Mouse (Mus musculus): Measurements from ENCODE around the gene Vamp1. TPM values are rescaled to one million over a fixed set of nuclear protein-coding genes. Genes with fewer than 3 reads are reported as not detected.

The Vamp1 gene
- 19.1 and 19.8 TPM in 2 replicates for polyA plus RNA-seq (2012; rRNA removed)

- Histone ChIP-seq H3K27me3 (replicated peaks; ENCODE audit: control insufficient read depth, insufficient read depth, low read length) (no peaks in the 10 kb centered on the region), H3K27ac (ENCODE audit: insufficient read depth, low read depth, low read length) (peak within 1 kb of the TSS; percentile 24), H3K4me1 (ENCODE audit: control insufficient read depth, insufficient read depth, low read length) (peaks cover 3% of the 10 kb centered on the region; the same call in 1 of the 2 replicates), H3K4me3 (ENCODE audit: insufficient read depth, low read depth, low read length) (peak within 1 kb of the TSS; percentile 53), H3K36me3 (ENCODE audit: control insufficient read depth, insufficient read depth, low read length) (no peaks in the 10 kb centered on the region; the same call in 1 of the 2 replicates)
- WGBS = under 1% methylated on average over 48 of the region's 48 CpGs
- no peak for TF ChIP-seq CTCF (conservative IDR thresholded peaks at IDR 0.05; ENCODE audit: insufficient read depth, insufficient read length, low read depth, low read length)
- peak; percentile 99 for TF ChIP-seq POLR2A (IDR thresholded peaks at IDR 0.05; ENCODE audit: low read depth, low read length)
- DNase-seq = peak; percentile 99
These were observed at the start of gene Vamp1 for GRCm38 (mm10) chr6:125215148-125215954. TSS of gene Vamp1 (plus strand) at chr6:125215551.

- peak within 1 kb of the TSS; percentile 87 for H3K27ac ChIP-seq (ENCODE audit: insufficient read depth, low read depth, low read length)
- peak within 1 kb of the TSS; percentile 86 for H3K4me3 ChIP-seq (ENCODE audit: insufficient read depth, low read depth, low read length)
- no peaks in the 10 kb centered on the region for H3K27me3 ChIP-seq (replicated peaks; ENCODE audit: control insufficient read depth, insufficient read depth, low read length)
- under 1% methylated on average over 18 of the region's 18 CpGs for WGBS
- H3K4me1 ChIP-seq (ENCODE audit: control insufficient read depth, insufficient read depth, low read length) = peaks cover 9% of the 10 kb centered on the region; the same call in 1 of the 2 replicates
- H3K36me3 ChIP-seq (ENCODE audit: control insufficient read depth, insufficient read depth, low read length) = peaks cover 5% of the 10 kb centered on the region
- TF ChIP-seq CTCF (conservative IDR thresholded peaks at IDR 0.05; ENCODE audit: insufficient read depth, insufficient read length, low read depth, low read length) (no peak), POLR2A (IDR thresholded peaks at IDR 0.05; ENCODE audit: low read depth, low read length) (no peak)
- peak; percentile 94 for DNase-seq
These were observed 49.1 kb upstream of the Vamp1 start, which contains the start of gene Gapdh for GRCm38 (mm10) chr6:125166051-125166751. TSS of gene Gapdh (minus strand) at chr6:125166467.

- H3K27me3 ChIP-seq (replicated peaks; ENCODE audit: control insufficient read depth, insufficient read depth, low read length) = no peaks in the 10 kb centered on the region
- TF ChIP-seq CTCF (conservative IDR thresholded peaks at IDR 0.05; ENCODE audit: insufficient read depth, insufficient read length, low read depth, low read length) = no peak
- TF ChIP-seq POLR2A (IDR thresholded peaks at IDR 0.05; ENCODE audit: low read depth, low read length) = no peak
- H3K27ac ChIP-seq (ENCODE audit: insufficient read depth, low read depth, low read length) = peak overlapping the region; percentile 87
- 36% methylated on average over 10 of the region's 10 CpGs for WGBS
- H3K4me3 ChIP-seq (ENCODE audit: insufficient read depth, low read depth, low read length) = peak overlapping the region; percentile 66
- DNase-seq = peak; percentile 38
- H3K36me3 ChIP-seq (ENCODE audit: control insufficient read depth, insufficient read depth, low read length) = peaks cover 5% of the 10 kb centered on the region
- peaks cover 9% of the 10 kb centered on the region; the same call in 1 of the 2 replicates for H3K4me1 ChIP-seq (ENCODE audit: control insufficient read depth, insufficient read depth, low read length)
These were observed 48.3 kb upstream of the Vamp1 start for GRCm38 (mm10) chr6:125166861-125167650.

DNA sequence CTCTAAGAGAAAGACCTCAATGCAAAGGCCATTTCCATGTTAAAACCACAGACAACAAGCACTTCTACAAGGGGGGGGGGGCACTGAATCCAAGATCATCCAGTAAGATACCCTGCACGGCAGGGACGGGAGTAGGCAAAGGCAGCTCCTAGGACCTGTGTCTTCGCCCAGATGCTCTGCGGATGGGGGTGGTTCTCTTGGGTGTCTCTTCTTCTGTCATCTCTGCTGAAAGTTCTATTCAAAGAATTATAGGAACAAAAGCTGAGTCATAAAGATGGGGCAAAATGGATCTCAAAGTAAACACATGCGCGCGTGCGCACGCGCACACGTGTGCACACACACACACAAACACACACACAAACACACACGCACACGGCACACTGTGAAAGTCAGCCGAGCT, 47.3 kb upstream of the Vamp1 start:
- Histone ChIP-seq H3K4me3 (ENCODE audit: insufficient read depth, low read depth, low read length) (no peak overlapping the region), H3K27ac (ENCODE audit: insufficient read depth, low read depth, low read length) (no peak overlapping the region), H3K36me3 (ENCODE audit: control insufficient read depth, insufficient read depth, low read length) (peaks cover 4% of the 10 kb centered on the region), H3K4me1 (ENCODE audit: control insufficient read depth, insufficient read depth, low read length) (peaks cover 9% of the 10 kb centered on the region; the same call in 1 of the 2 replicates), H3K27me3 (replicated peaks; ENCODE audit: control insufficient read depth, insufficient read depth, low read length) (no peaks in the 10 kb centered on the region)
- DNase-seq = no peak
- TF ChIP-seq POLR2A (IDR thresholded peaks at IDR 0.05; ENCODE audit: low read depth, low read length) (no peak), CTCF (conservative IDR thresholded peaks at IDR 0.05; ENCODE audit: insufficient read depth, insufficient read length, low read depth, low read length) (no peak)
- WGBS = 94% methylated on average over 14 of the region's 14 CpGs

DNA sequence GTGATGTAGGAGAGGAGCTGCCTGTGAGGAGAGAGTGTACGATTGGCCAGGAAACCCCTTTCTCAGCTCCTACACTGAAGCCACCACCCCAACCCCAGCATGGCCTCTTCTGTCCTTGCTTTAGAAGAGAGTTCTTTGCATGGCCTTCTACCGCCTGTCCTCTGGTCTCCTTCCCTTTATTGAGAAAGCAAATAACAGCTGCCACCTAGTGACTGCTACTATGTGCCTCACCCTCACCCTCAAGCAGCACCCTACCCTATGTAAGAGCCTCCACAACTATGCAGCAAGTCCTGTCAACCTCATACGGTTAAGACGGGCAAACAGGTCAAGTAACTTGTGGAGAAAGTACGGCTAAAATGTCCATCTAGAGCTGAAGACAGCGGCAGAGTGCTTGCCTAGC, 45.2 kb upstream of the Vamp1 start:
- Histone ChIP-seq H3K4me1 (ENCODE audit: control insufficient read depth, insufficient read depth, low read length) (peaks cover 9% of the 10 kb centered on the region; the same call in 1 of the 2 replicates), H3K27me3 (replicated peaks; ENCODE audit: control insufficient read depth, insufficient read depth, low read length) (no peaks in the 10 kb centered on the region), H3K36me3 (ENCODE audit: control insufficient read depth, insufficient read depth, low read length) (no peaks in the 10 kb centered on the region), H3K4me3 (ENCODE audit: insufficient read depth, low read depth, low read length) (no peak overlapping the region), H3K27ac (ENCODE audit: insufficient read depth, low read depth, low read length) (no peak overlapping the region)
- TF ChIP-seq POLR2A (IDR thresholded peaks at IDR 0.05; ENCODE audit: low read depth, low read length) (no peak), CTCF (conservative IDR thresholded peaks at IDR 0.05; ENCODE audit: insufficient read depth, insufficient read length, low read depth, low read length) (peak; percentile 51)
- 73% methylated on average over 6 of the region's 6 CpGs for WGBS
- DNase-seq = peak; percentile 34

DNA sequence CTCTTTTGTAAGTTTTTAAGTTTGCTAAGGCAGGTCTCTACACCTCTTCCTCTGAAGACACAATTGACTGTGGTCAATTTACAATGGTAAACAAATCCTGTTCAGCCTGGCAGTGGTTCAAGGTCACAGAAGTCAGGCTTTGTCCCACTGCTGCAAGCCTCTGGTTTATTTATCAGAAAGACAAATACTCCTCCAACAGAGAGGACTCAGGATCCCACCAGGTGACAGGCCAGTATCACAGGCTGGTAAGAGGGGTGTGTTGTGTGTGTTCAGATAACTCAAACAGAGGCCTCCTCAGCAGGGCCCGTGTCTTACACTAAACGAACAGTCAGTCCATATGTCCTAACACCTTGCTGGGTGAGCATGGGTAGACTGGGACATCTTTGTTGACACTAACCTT, 42.9 kb upstream of the Vamp1 start:
- Histone ChIP-seq H3K4me1 (ENCODE audit: control insufficient read depth, insufficient read depth, low read length) (no peaks in the 10 kb centered on the region), H3K27me3 (replicated peaks; ENCODE audit: control insufficient read depth, insufficient read depth, low read length) (no peaks in the 10 kb centered on the region), H3K27ac (ENCODE audit: insufficient read depth, low read depth, low read length) (no peak overlapping the region), H3K4me3 (ENCODE audit: insufficient read depth, low read depth, low read length) (no peak overlapping the region), H3K36me3 (ENCODE audit: control insufficient read depth, insufficient read depth, low read length) (no peaks in the 10 kb centered on the region)
- DNase-seq = no peak
- 84% methylated on average over 2 of the region's 2 CpGs for WGBS
- TF ChIP-seq POLR2A (IDR thresholded peaks at IDR 0.05; ENCODE audit: low read depth, low read length) (no peak), CTCF (conservative IDR thresholded peaks at IDR 0.05; ENCODE audit: insufficient read depth, insufficient read length, low read depth, low read length) (no peak)
